In the genomic region with DNA sequence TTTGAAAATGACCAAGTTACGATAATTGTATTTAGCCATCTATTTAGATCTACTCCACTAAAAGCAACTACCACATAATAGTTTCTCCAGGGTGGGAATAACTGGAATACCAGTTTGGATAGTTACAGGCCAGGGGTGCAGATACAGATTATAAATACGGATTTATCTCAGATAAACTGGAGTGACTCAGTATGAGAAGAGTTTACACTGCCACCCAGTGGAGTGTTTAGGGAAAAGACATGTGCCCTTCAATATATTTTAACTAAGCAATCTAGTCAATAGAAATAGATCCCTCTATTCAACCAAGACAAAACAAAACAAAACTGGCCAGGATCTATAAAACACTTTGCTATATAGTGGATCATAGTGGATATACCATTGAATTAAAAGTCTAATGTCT, we compare ENCODE assay signal across 11 mouse cellular contexts. TPM values are rescaled to one million over a fixed set of nuclear protein-coding genes. Genes with fewer than 3 reads are reported as not detected.
A peak's percentile ranks its signal among the peaks of the same experiment; 100 is the strongest.
DNase-seq lines count a peak whose midpoint lies in the region; ATAC-seq and TF ChIP-seq lines count a peak whose summit lies in the region.
"Had no signal": no experiment of that assay in that cellular context is flagged by ENCODE, and none has a peak within 500 bp of the region (broad histone marks: within the 10 kb centered on the region; RNA-seq: fewer than 3 reads in every experiment).

No protein-coding gene starts in this region.

- no peak for TF ChIP-seq POLR2A in lung, adult 2 months (IDR thresholded peaks at IDR 0.05; ENCODE audit: borderline replicate concordance, extremely low read depth, low read depth, low read length)

- peak; percentile 60 for DNase-seq in gastrocnemius, adult 18-20 months (ENCODE audit: low spot score)
- DNase-seq in gastrocnemius, postnatal 14 days, result no peak
- no peak for DNase-seq in lung, adult 2 months
- DNase-seq in lung, postnatal 4 days, result no peak
- peak; percentile 39 for DNase-seq in ZHBTc4 (ENCODE audit: low read depth, low spot score)
- DNase-seq in large intestine, adult 2 months (ENCODE audit: low read depth, low spot score), result peak; percentile 22
- DNase-seq in thymus, postnatal 36 days, result no peak

- 52% methylated on average over 2 of the region's 2 CpGs for WGBS in lung, adult 2 months
- WGBS in large intestine, adult 2 months, result 46% methylated on average over 2 of the region's 2 CpGs

- no peak overlapping the region for H3K4me3 ChIP-seq in lung, adult 2 months (replicated peaks; ENCODE audit: extremely low read depth, low read depth, low read length)

- H3K4me1 ChIP-seq in lung, adult 2 months (ENCODE audit: control insufficient read depth, insufficient read depth, low read length), result no peaks in the 10 kb centered on the region

- 0 out of 2 replicates have a peak, but pooled peaks have one; percentile 4 for TF ChIP-seq CTCF in lung, adult 2 months (IDR thresholded peaks at IDR 0.05; ENCODE audit: insufficient read depth, low read length)

- no peak for ATAC-seq in erythroid progenitor cell, adult 5-6 weeks (replicated peaks; ENCODE audit: low FRiP score, poor library complexity, severe bottlenecking)

- intact Hi-C loops in gastrocnemius, postnatal 14 days (cut with DNase I; ENCODE audit: low total_unique reads), result loop anchor here (5.0 kb wide), 1 partner anchor 297 kb away; no protein-coding TSS in a partner anchor

RNA-seq across cellular contexts. Expression of a gene that starts 24.7 kb away (rescaled TPM):
- not detected for total RNA-seq in gastrocnemius, adult 18-20 months (2021)
- total RNA-seq in gastrocnemius, postnatal 14 days (2021), result not detected
- polyA plus RNA-seq in lung, adult 2 months (2012; rRNA removed), result not detected in 2 replicates
- polyA plus RNA-seq in large intestine, adult 2 months (2012; rRNA removed), result not detected in 2 replicates
- not detected in 2 replicates for total RNA-seq in erythroid progenitor cell, adult 5-6 weeks (2015; ENCODE audit: low replicate concordance)
- total RNA-seq in erythroid progenitor cell, adult 5-6 weeks (2017; ENCODE audit: low replicate concordance), result not detected in 2 replicates
- total RNA-seq: adrenal gland, adult 18-20 months had no signal
- polyA plus RNA-seq: heart, embryonic 14.5 days; macrophage had no signal

RNA-seq across cellular contexts. Expression of a gene that starts 51.5 kb away (rescaled TPM):
- total RNA-seq in gastrocnemius, adult 18-20 months (2021), result 10 to 100 TPM; 12.9 to 13.1 TPM
- total RNA-seq in gastrocnemius, postnatal 14 days (2021), result 10 to 100 TPM; 14.1 to 15.1 TPM
- 19.3 and 27.5 TPM in 2 replicates for polyA plus RNA-seq in lung, adult 2 months (2012; rRNA removed)
- polyA plus RNA-seq in large intestine, adult 2 months (2012; rRNA removed), result 22.1 and 24.9 TPM in 2 replicates
- 151 and 220 TPM in 2 replicates for total RNA-seq in erythroid progenitor cell, adult 5-6 weeks (2015; ENCODE audit: low replicate concordance)
- total RNA-seq in erythroid progenitor cell, adult 5-6 weeks (2017; ENCODE audit: low replicate concordance), result 132 and 155 TPM in 2 replicates

RNA-seq across cellular contexts. Expression of a gene that starts 53.9 kb away (rescaled TPM):
- 1 to 10 TPM; 3.8 to 8.0 TPM for total RNA-seq in gastrocnemius, adult 18-20 months (2021)
- 1 to 10 TPM; 5.1 to 6.9 TPM for total RNA-seq in gastrocnemius, postnatal 14 days (2021)
- polyA plus RNA-seq in lung, adult 2 months (2012; rRNA removed), result 28.6 and 45.4 TPM in 2 replicates
- 5.5 and 9.1 TPM in 2 replicates for polyA plus RNA-seq in large intestine, adult 2 months (2012; rRNA removed)
- total RNA-seq in erythroid progenitor cell, adult 5-6 weeks (2015; ENCODE audit: low replicate concordance), result not detected in 2 replicates
- total RNA-seq in erythroid progenitor cell, adult 5-6 weeks (2017; ENCODE audit: low replicate concordance), result not detected in 2 replicates
- polyA plus RNA-seq: macrophage had no signal

Comparison
In these comparisons a context has a peak if more than half of its experiments do, and no peak if none do; other contexts are left out.
1. DNase-seq: peak in gastrocnemius, adult 18-20 months (single experiment), ZHBTc4 (single experiment) and large intestine, adult 2 months (single experiment); none in gastrocnemius, postnatal 14 days (single experiment), lung, adult 2 months (single experiment), lung, postnatal 4 days (0 of 2) and thymus, postnatal 36 days (0 of 2).
2. RNA of a gene that starts 51.5 kb away (total RNA-seq): 132 to 220 TPM in erythroid progenitor cell, adult 5-6 weeks; 14.1 to 15.1 TPM in gastrocnemius, postnatal 14 days and 12.9 to 13.1 TPM in gastrocnemius, adult 18-20 months; every median in the first group is over 4 times any median in the second.
3. RNA of a gene that starts 53.9 kb away (total RNA-seq): 3.8 to 8.0 TPM in gastrocnemius, adult 18-20 months and 5.1 to 6.9 TPM in gastrocnemius, postnatal 14 days; not detected in erythroid progenitor cell, adult 5-6 weeks; every median in the first group is over 4 times any median in the second.